Mouse (Mus musculus) G1E (cell line): ENCODE results near the gene Ndufaf4. TPM values are rescaled to one million over a fixed set of nuclear protein-coding genes. Genes with fewer than 3 reads are reported as not detected.

Experiments
- ATAC-seq: 2 replicates; pipeline ENCODE4 v1.8.0; 2016; ENCODE audit warnings: mild to moderate bottlenecking; ENCODE audit not compliant: insufficient number of reproducible peaks, poor library complexity, low FRiP score, severe bottlenecking; ENCODE audit errors: extremely low read depth
- DNase-seq: peaks from one replicate; pipeline ENCODE4 v3.0.0; 2012; ENCODE audit warnings: low spot score
- H3K27me3 ChIP-seq: 2 replicates; pipeline ENCODE4 v1.6.1; 2012; ENCODE audit warnings: mild to moderate bottlenecking, low read length, inconsistent platforms; ENCODE audit not compliant: insufficient read depth
- H3K36me3 ChIP-seq: replicated peaks from 2 replicates; pipeline ENCODE3; 2012; ENCODE audit warnings: mild to moderate bottlenecking, inconsistent platforms
- H3K4me1 ChIP-seq: 2 replicates; pipeline ENCODE4 v1.6.1; 2012; ENCODE audit warnings: low read depth, low read length, inconsistent platforms, mixed read lengths; ENCODE audit not compliant: insufficient read depth
- H3K4me3 ChIP-seq: 2 replicates; pipeline ENCODE4 v1.5.1; 2012; ENCODE audit warnings: low read depth, mild to moderate bottlenecking, inconsistent platforms, low read length, moderate library complexity, mixed read lengths
- H3K9me3 ChIP-seq: replicated peaks from 2 replicates; pipeline ENCODE4 v1.6.1; 2012; ENCODE audit warnings: inconsistent platforms
- CTCF ChIP-seq: IDR thresholded peaks from 2 replicates; pipeline ENCODE4 v1.5.1; 2012; ENCODE audit warnings: low read depth, low read length, inconsistent platforms, mixed read lengths
- GATA1 ChIP-seq: IDR thresholded peaks from 2 replicates; pipeline ENCODE4 v1.6.1; 2012; ENCODE audit warnings: borderline replicate concordance, low read length, inconsistent platforms, mixed read lengths
- GATA2 ChIP-seq: IDR thresholded peaks from 2 replicates; pipeline ENCODE4 v1.6.1; 2012; ENCODE audit warnings: low read depth, low read length, inconsistent platforms, borderline replicate concordance
- POLR2AphosphoS5 ChIP-seq: IDR thresholded peaks from 2 replicates; pipeline ENCODE4 v1.6.1; 2012; ENCODE audit warnings: low read depth, low read length, inconsistent platforms; ENCODE audit not compliant: insufficient replicate concordance
- TAL1 ChIP-seq: conservative IDR thresholded peaks from 2 replicates; pipeline ENCODE4 v1.6.1; 2012; ENCODE audit warnings: low read depth, low read length, inconsistent platforms, mixed read lengths
- polyA plus RNA-seq: library from polyadenylated mRNA; stranded (reverse); fragments of >175 nt; gene quantifications from 2 replicates; pipeline ENCODE4 v1.2.3, GENCODE M21; 2012
- total RNA-seq, 2 experiments: library from RNA; stranded (forward) in 1 of 2; stranded (reverse) in 1 of 2; fragments of 200-1000 nt in 1 of 2; fragments of >200 nt in 1 of 2; fragmentation: Nextera tagmentation in 1 of 2; gene quantifications; 2 replicates each; pipeline ENCODE4 v1.2.3; 2014 to 2017

Ndufaf4 gene
- total and polyA plus RNA-seq, 3 experiments: 14.6 to 35.2 (median 23.3) TPM

DNA sequence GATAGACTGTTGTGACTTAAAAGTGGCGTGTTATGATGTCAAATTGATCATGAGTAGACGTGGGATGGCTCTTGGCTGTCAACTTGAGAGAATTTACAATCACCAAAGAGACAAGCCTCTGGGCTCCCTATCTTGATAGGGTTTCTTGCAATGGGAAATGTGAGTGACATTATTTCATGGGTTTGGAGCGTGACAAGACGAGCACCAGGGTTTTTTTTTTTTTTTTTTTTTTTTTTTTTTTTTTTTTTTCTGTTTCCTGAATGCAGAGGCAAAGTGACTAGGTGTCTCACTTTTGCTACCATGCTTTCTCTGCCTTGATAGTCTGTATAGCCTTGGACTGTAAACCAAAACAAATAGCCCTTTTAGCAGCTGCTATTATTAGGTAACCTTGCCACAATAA lies 3.3 kb upstream of the Ndufaf4 start:
- H3K36me3 ChIP-seq: no peaks in the 10 kb centered on the region
- ATAC-seq (no peak), DNase-seq (no peak)
- no peak overlapping the region for H3K4me3 ChIP-seq
- peaks cover 5% of the 10 kb centered on the region; the same call in 1 of the 2 replicates for H3K9me3 ChIP-seq
- peaks cover 5% of the 10 kb centered on the region; the same call in 1 of the 2 replicates for H3K27me3 ChIP-seq
- TF ChIP-seq GATA2: no peak
- no peak for TF ChIP-seq CTCF
- TF ChIP-seq GATA1: no peak
- TF ChIP-seq TAL1: no peak
- no peak for TF ChIP-seq POLR2AphosphoS5
- H3K4me1 ChIP-seq: peaks cover 5% of the 10 kb centered on the region

DNA sequence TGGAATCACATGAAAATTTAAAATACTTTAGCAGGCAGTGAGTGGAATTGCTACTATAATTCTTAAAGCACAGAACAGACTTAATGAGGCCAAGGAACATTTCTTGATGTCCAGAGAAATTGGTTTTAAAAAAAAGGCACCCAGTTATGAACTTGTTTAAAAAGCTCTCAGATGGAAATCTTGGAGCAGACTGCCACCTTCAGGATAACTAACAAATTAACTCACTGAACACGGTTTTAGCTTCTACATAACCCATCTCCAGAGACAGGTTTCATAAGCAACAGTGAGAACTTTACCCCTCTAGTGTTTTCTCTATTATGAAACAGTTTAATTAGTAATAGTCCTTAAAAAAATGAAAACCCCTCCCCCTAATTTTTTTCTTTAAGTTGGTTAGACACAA lies 1.1 kb upstream of the Ndufaf4 start:
- Histone ChIP-seq H3K4me1 (peaks cover 5% of the 10 kb centered on the region), H3K36me3 (peaks cover 15% of the 10 kb centered on the region), H3K4me3 (no peak overlapping the region), H3K27me3 (no peaks in the 10 kb centered on the region), H3K9me3 (no peaks in the 10 kb centered on the region)
- TF ChIP-seq POLR2AphosphoS5: no peak
- no peak for TF ChIP-seq GATA2
- TF ChIP-seq TAL1: no peak
- no peak for TF ChIP-seq GATA1
- no peak for TF ChIP-seq CTCF
- ATAC-seq: peak; percentile 43; the same call in 1 of the 2 replicates
- DNase-seq: peak; percentile 38

DNA sequence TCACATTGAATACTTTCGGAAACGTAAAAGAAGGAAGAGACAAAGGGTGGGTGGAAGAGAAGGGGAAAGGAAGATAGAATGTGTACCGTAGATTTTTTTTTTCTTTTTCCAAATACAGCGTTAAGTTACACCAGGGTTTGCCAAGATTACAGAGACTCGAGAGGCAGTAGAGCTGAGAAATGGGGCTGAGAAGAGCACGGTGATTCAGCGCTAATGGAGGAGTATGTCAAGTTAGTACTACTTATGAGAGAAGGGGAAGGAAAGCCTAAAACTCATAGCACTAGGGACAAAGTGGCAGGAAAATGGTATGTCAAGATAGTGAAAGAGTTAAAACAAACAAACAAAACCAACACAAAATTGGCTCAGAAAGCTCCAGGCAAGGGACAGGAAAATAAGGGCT lies 532 bp upstream of the Ndufaf4 start:
- no peaks in the 10 kb centered on the region for H3K27me3 ChIP-seq
- ATAC-seq (no peak), DNase-seq (no peak)
- peaks cover 15% of the 10 kb centered on the region for H3K36me3 ChIP-seq
- H3K4me3 ChIP-seq: peak overlapping the region; percentile 88
- no peak for TF ChIP-seq GATA1
- TF ChIP-seq POLR2AphosphoS5: no peak
- no peak for TF ChIP-seq GATA2
- TF ChIP-seq TAL1: no peak
- no peak for TF ChIP-seq CTCF
- H3K4me1 ChIP-seq: peaks cover 5% of the 10 kb centered on the region
- no peaks in the 10 kb centered on the region for H3K9me3 ChIP-seq

DNA sequence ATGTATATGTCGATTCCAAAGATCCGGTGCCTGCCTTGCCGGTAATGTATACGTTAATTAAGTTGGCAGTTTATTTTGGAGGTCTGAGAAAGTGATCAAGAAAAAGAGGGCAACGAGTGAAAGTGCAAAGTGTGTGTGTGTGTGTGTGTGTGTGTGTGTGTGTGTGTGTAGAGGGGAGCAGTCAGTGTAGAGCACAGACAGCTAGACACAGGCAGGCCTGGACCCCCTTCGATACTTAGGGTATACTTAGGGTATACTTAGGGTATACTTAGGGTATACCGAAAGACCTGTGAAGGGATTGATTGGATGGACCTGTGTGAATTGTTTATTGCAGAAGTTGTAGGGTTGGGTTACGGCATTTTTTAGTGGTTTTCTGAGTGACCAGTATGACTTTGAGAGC lies 753 bp downstream of the Ndufaf4 start:
- no peak for TF ChIP-seq POLR2AphosphoS5
- Histone ChIP-seq H3K9me3 (no peaks in the 10 kb centered on the region), H3K4me3 (peak overlapping the region; percentile 88), H3K36me3 (peaks cover 26% of the 10 kb centered on the region), H3K4me1 (peaks cover 5% of the 10 kb centered on the region), H3K27me3 (no peaks in the 10 kb centered on the region)
- DNase-seq (no peak), ATAC-seq (no peak)

DNA sequence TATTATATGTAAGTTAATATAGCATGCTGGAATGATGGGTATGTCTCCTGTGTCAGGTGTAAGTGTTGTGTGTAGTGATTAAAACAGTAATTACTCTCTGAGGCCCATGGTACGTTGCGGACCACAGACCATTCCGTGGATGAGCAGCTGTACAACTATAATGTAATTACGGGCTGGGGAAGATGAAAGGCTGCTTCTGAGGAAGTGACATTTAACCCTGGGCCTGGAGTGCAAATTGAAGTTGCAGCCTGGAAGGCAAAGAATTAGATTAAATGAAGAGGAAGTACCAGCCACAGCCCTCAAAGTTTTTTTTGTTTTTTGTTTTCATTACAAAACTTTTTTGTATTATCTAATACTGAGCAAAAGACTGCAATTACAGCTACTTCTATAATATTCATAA lies 1.3 kb downstream of the Ndufaf4 start:
- Histone ChIP-seq H3K27me3 (no peaks in the 10 kb centered on the region), H3K4me1 (peaks cover 5% of the 10 kb centered on the region), H3K36me3 (peaks cover 30% of the 10 kb centered on the region), H3K9me3 (no peaks in the 10 kb centered on the region), H3K4me3 (peak overlapping the region; percentile 88)
- TF ChIP-seq POLR2AphosphoS5 (no peak), GATA2 (no peak), GATA1 (no peak), CTCF (no peak), TAL1 (no peak)
- no peak for ATAC-seq
- DNase-seq: no peak

DNA sequence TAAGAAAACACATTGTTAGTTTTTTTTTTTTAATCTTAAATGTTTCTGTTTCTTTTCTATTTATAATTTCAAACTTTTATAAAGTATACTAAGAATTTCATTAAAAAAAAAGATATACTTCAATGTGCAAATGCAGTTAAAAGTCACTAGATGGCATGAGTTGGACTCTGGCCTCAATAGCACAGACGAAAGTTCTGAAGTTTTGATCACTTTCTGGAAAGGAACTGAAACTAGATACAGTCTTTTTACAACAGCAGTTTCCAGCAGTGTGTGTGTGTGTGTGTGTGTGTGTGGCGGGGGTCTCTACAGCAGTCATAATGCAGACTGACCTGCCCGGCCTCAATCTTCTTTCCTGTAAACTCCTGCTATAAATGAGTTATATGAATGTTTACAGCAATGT lies 9.9 kb downstream of the Ndufaf4 start:
- peaks cover 15% of the 10 kb centered on the region for H3K36me3 ChIP-seq
- TF ChIP-seq CTCF (no peak), POLR2AphosphoS5 (no peak), GATA2 (no peak), TAL1 (no peak), GATA1 (no peak)
- no peak for ATAC-seq

DNA sequence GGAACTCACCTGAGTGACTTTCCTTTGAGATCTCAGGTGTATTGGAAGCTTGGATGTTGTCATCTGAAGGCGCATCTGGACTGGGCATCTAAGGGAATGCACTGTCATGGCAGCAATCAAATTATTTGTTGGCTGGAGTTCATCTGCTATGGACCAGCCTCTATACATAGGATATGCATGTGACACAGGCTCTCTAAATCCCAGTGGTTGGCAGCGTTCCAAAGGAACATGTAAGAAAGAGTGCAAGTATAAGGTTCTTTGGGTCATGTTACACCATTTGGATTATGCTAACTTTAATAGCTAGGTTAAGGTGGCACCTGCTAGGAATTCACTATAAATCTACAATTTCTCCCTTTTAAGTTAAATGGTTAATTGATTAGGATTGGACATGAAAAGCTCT lies 17.7 kb downstream of the Ndufaf4 start:
- DNase-seq (no peak), ATAC-seq (no peak)
- Histone ChIP-seq H3K4me3 (no peak overlapping the region), H3K27me3 (peaks cover 6% of the 10 kb centered on the region), H3K36me3 (no peaks in the 10 kb centered on the region), H3K4me1 (no peaks in the 10 kb centered on the region), H3K9me3 (no peaks in the 10 kb centered on the region)
- no peak for TF ChIP-seq GATA1

More for the DNA sequence above, 9.9 kb downstream of the Ndufaf4 start:
- Histone ChIP-seq H3K9me3 (no peaks in the 10 kb centered on the region), H3K4me1 (no peaks in the 10 kb centered on the region), H3K27me3 (peaks cover 2% of the 10 kb centered on the region; the same call in 1 of the 2 replicates), H3K4me3 (no peak overlapping the region)
- DNase-seq: no peak
